Mouse (Mus musculus) erythroblast, embryonic 14.5 days (primary cell): ENCODE measurements around the gene Cacybp.

Source experiments
- GATA1 ChIP-seq: IDR thresholded peaks from 2 replicates; pipeline ENCODE4 v1.6.1; 2012; ENCODE audit warnings: low read length, inconsistent platforms, mixed read lengths
- TAL1 ChIP-seq: IDR thresholded peaks from 3 replicates; pipeline ENCODE4 v1.6.1; 2012; ENCODE audit warnings: low read length, inconsistent platforms, mixed read lengths

DNA sequence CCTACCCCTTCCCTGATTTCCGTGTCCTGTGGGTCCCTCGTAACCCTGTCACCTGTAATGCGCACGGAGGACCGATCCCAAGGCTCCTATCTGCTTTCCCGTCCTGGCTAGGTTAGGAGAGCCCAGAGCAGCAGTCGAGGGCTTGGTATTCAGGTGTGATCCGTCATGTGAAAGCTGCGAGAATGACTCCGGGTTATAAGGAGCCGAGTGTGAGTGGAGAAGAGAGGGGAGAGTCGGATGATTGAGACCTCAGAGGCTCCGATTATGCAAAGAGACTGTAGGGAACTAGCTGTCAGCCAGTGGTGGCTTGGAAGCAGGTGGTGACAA, 17.4 kb downstream of the Cacybp start:
- no peak for TF ChIP-seq GATA1
- no peak for TF ChIP-seq TAL1
